Mouse (Mus musculus) liver, adult 2 months (tissue): ENCODE results near the gene Fgg. TPM values are rescaled to one million over a fixed set of nuclear protein-coding genes. Genes with fewer than 3 reads are reported as not detected.

Source experiments
- DNase-seq: peaks from one replicate; pipeline ENCODE4 v3.0.0-alpha.2; 2011; ENCODE audit warnings: low read depth, low spot score; ENCODE audit errors: extremely low read depth
- H3K27ac ChIP-seq: fragments of 200-500 bp; replicated peaks from 2 replicates; pipeline ENCODE4 v1.5.1; 2012; ENCODE audit warnings: low read depth, mild to moderate bottlenecking, control low read depth, inconsistent platforms, low read length; ENCODE audit not compliant: insufficient read depth
- H3K27me3 ChIP-seq: fragments of 200-500 bp; 2 replicates; pipeline ENCODE4 v1.6.1; 2012; ENCODE audit warnings: mild to moderate bottlenecking, moderate library complexity, low read length, inconsistent platforms; ENCODE audit not compliant: control insufficient read depth, insufficient read depth
- H3K36me3 ChIP-seq: fragments of 200-500 bp; 2 replicates; pipeline ENCODE4 v1.6.1; 2012; ENCODE audit warnings: low read length, inconsistent platforms; ENCODE audit not compliant: control insufficient read depth, insufficient read depth
- H3K4me1 ChIP-seq: fragments of 200-500 bp; 2 replicates; pipeline ENCODE4 v1.6.1; 2011; ENCODE audit warnings: low read length; ENCODE audit not compliant: control insufficient read depth, insufficient read depth
- H3K4me3 ChIP-seq: fragments of 200-500 bp; 2 replicates; pipeline ENCODE4 v1.5.1; 2011; ENCODE audit warnings: low read depth, mild to moderate bottlenecking, control low read depth, low read length, moderate library complexity; ENCODE audit not compliant: insufficient read depth
- H3K79me2 ChIP-seq: fragments of 200-500 bp; 2 replicates; pipeline ENCODE4 v1.6.1; 2012; ENCODE audit warnings: inconsistent platforms, mild to moderate bottlenecking, low read length, moderate library complexity; ENCODE audit not compliant: control insufficient read depth, insufficient read depth
- H3K9ac ChIP-seq: fragments of 200-500 bp; 2 replicates; pipeline ENCODE4 v1.6.1; 2012; ENCODE audit warnings: low read depth, mild to moderate bottlenecking, control low read depth, inconsistent platforms, low read length
- CTCF ChIP-seq: fragments of 200-500 bp; IDR thresholded peaks from 2 replicates; pipeline ENCODE4 v1.5.1; 2011; ENCODE audit warnings: low read depth, low read length, control low read depth
- POLR2A ChIP-seq: fragments of 200-500 bp; IDR thresholded peaks from 2 replicates; pipeline ENCODE4 v1.6.1; 2011; ENCODE audit warnings: low read length, control low read depth; ENCODE audit not compliant: insufficient read depth; ENCODE audit errors: extremely low read depth
- WGBS: fragments of 180-500 bp; shearing (Covaris S2); methylation state at CpG from one replicate; pipeline ENCODE4 v1.1.7; 2018; 5-methylcytosine and 5-hydroxymethylcytosine counted together
- polyA plus RNA-seq: library from polyadenylated mRNA; depleted of rRNA; stranded (reverse); fragments of >200 nt; gene quantifications from 2 replicates; pipeline ENCODE4 v1.2.3, GENCODE M21; 2012
- total RNA-seq: library from RNA; depleted of rRNA; stranded (reverse); fragments of >200 nt; gene quantifications from 2 replicates; pipeline ENCODE4 v1.2.3, GENCODE M21; 2014

Fgg gene
- total and polyA plus RNA-seq, 2 experiments, result 2,816 to 4,358 TPM

GRCm38 (mm10) chr3:82992956-82993355 lies 14.6 kb upstream of the Fgg start:
- H3K79me2 ChIP-seq, result no peaks in the 10 kb centered on the region
- no peaks in the 10 kb centered on the region for H3K4me1 ChIP-seq
- TF ChIP-seq POLR2A, result no peak
- TF ChIP-seq CTCF, result no peak
- 93% methylated on average over 6 of the region's 6 CpGs for WGBS
- no peaks in the 10 kb centered on the region for H3K27me3 ChIP-seq
- H3K4me3 ChIP-seq, result no peak overlapping the region
- no peak for DNase-seq
- no peak overlapping the region for H3K9ac ChIP-seq
- no peak overlapping the region for H3K27ac ChIP-seq
- H3K36me3 ChIP-seq, result no peaks in the 10 kb centered on the region

DNA sequence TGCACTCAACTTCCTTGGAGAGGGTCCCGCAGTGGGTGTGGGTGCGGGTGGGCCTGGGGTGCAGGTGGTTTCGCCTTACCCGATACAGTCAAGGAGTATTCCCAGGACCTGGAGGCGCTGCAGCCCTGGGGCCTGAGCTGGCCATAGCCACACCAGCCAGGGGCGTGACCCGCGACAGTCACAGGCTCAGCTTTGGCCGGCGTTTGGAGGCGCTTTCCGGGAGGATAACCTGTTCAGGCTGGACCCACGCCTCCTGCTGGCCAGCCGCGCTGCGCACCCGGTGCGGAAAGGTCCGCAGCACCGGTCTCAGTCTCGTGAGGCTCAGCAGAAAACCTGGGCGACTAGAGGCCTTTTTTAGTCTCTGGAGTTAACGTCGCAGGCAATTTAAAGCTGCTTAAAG lies 12.2 kb upstream of the Fgg start:
- H3K4me1 ChIP-seq, result peaks cover 6% of the 10 kb centered on the region
- H3K9ac ChIP-seq, result no peak overlapping the region
- H3K27me3 ChIP-seq, result no peaks in the 10 kb centered on the region
- TF ChIP-seq POLR2A (no peak), CTCF (peak; percentile 85)
- WGBS, result 4% methylated on average over 24 of the region's 24 CpGs
- DNase-seq, result peak; percentile 46
- H3K79me2 ChIP-seq, result no peaks in the 10 kb centered on the region
- no peak overlapping the region for H3K27ac ChIP-seq
- no peaks in the 10 kb centered on the region for H3K36me3 ChIP-seq
- H3K4me3 ChIP-seq, result no peak overlapping the region

DNA sequence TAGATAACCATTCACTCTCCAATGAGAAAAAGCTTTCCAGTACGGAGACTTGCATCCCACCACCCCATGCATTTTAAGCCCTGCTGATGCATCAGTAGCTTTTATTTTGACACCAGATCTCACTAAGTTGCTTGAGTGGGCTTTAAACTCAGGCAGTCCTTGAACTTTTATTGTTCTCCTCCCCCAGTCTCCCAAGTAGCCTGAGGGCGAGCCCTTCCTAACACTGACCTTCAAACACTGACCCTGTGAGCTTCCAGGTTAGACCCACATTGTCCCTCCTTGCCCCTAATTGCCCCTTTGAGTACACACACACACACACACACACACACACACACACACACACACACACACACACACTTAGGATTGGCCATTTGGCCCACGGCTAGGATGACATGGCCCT lies 10.9 kb upstream of the Fgg start:
- Histone ChIP-seq H3K27me3 (no peaks in the 10 kb centered on the region), H3K4me1 (peaks cover 10% of the 10 kb centered on the region), H3K4me3 (no peak overlapping the region), H3K36me3 (no peaks in the 10 kb centered on the region), H3K27ac (no peak overlapping the region), H3K9ac (no peak overlapping the region), H3K79me2 (no peaks in the 10 kb centered on the region)
- no peak for TF ChIP-seq CTCF
- WGBS, result 88% methylated on average over 3 of the region's 3 CpGs
- no peak for DNase-seq

DNA sequence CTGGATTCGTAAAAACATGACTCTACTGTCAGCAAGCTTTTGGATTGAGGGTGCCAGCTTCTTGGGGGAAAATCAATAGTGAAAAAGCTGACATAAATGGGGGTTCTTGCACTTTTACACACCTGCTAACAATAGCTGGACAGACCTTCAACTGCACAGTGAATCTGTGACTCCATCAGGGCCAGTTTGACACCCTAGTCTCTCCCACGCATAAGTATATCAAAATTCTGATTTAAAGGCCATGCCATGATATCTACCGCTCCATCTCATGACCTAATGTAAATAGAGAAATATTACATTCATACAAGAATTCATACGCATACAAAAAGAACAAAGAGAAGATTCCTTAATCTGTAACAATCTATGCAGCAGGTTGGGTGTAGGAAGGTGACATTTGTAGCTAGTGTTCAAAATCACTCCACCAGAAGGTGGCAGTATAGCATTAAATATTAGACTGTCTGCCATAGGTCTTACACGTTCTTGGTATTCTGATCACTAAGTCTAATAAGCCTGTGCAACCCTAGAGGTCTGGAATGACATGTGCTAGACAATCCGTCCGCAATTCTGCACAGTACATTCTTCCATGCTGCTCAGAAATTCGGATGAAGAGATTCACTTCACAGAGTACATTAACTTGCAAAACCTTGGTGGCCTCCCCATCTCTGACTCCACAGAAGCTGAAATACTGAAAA lies 8.6 kb upstream of the Fgg start:
- H3K27ac ChIP-seq, result no peak overlapping the region
- no peaks in the 10 kb centered on the region for H3K79me2 ChIP-seq
- TF ChIP-seq CTCF (peak; percentile 63), POLR2A (no peak)
- no peak overlapping the region for H3K9ac ChIP-seq
- peaks cover 17% of the 10 kb centered on the region for H3K4me1 ChIP-seq
- H3K27me3 ChIP-seq, result no peaks in the 10 kb centered on the region
- H3K4me3 ChIP-seq, result no peak overlapping the region
- no peaks in the 10 kb centered on the region for H3K36me3 ChIP-seq
- 27% methylated on average over 8 of the region's 8 CpGs for WGBS
- peak; percentile 79 for DNase-seq

- DNase-seq, result no peak
- H3K27ac ChIP-seq, result no peak overlapping the region; the same call in 1 of the 2 replicates
- H3K4me1 ChIP-seq, result peaks cover 17% of the 10 kb centered on the region
- WGBS, result 73% methylated on average over 9 of the region's 9 CpGs
- H3K9ac ChIP-seq, result no peak overlapping the region
- no peak for TF ChIP-seq CTCF
- TF ChIP-seq POLR2A, result no peak
- no peaks in the 10 kb centered on the region for H3K27me3 ChIP-seq
- no peaks in the 10 kb centered on the region for H3K79me2 ChIP-seq
- no peak overlapping the region for H3K4me3 ChIP-seq
- no peaks in the 10 kb centered on the region for H3K36me3 ChIP-seq
Observed at GRCm38 (mm10) chr3:82999995-83000394, 7.5 kb upstream of the Fgg start.

GRCm38 (mm10) chr3:83002191-83002590 lies 5.3 kb upstream of the Fgg start:
- no peak overlapping the region for H3K9ac ChIP-seq
- 0% methylated on average over 2 of the region's 2 CpGs for WGBS
- no peaks in the 10 kb centered on the region for H3K36me3 ChIP-seq
- DNase-seq, result peak; percentile 55
- peak; percentile 64 for TF ChIP-seq CTCF
- no peak for TF ChIP-seq POLR2A
- H3K79me2 ChIP-seq, result no peaks in the 10 kb centered on the region
- H3K4me1 ChIP-seq, result peaks cover 23% of the 10 kb centered on the region
- H3K27ac ChIP-seq, result no peak overlapping the region
- no peak overlapping the region for H3K4me3 ChIP-seq
- H3K27me3 ChIP-seq, result no peaks in the 10 kb centered on the region
